Mouse (Mus musculus) heart, postnatal 25 days (tissue): ENCODE data around the gene Stx18. TPM values are rescaled to one million over a fixed set of nuclear protein-coding genes. Genes with fewer than 3 reads are reported as not detected.

Experiments used
- DNase-seq: peaks from one replicate; pipeline ENCODE4 v3.0.0; 2022; ENCODE audit warnings: low spot score
- intact Hi-C: fragments of 180-260 bp; cut with DNase I; formaldehyde crosslinking; loops from one replicate; pipeline ENCODE4 v1.15.1; 2025
- total RNA-seq, 2 experiments: library from RNA; stranded (reverse); gene quantifications; 2 replicates each; pipeline ENCODE4 v1.2.3; 2021

Gene Stx18
- total RNA-seq, 2 experiments from 2014 or later = 15.0 to 16.4 TPM

GRCm38 (mm10) chr5:38076326-38076725 lies 37.8 kb downstream of the Stx18 start:
- intact Hi-C loops = no loop called here

GRCm38 (mm10) chr5:38078575-38078974 lies 40.0 kb downstream of the Stx18 start:
- intact Hi-C loops = no loop called here
- no peak for DNase-seq

More at GRCm38 (mm10) chr5:38076326-38076725, 37.8 kb downstream of the Stx18 start:
- DNase-seq = no peak

- intact Hi-C loops = loop anchor here (10.0 kb wide), 1 partner anchor 176 kb away; no protein-coding TSS in a partner anchor
- DNase-seq = no peak
Observed at GRCm38 (mm10) chr5:38080472-38080871, 41.9 kb downstream of the Stx18 start.

- no peak for DNase-seq
- intact Hi-C loops = loop anchor here (10.0 kb wide), 1 partner anchor 178 kb away; no protein-coding TSS in a partner anchor
Observed at GRCm38 (mm10) chr5:38082589-38082988, 44.0 kb downstream of the Stx18 start.

GRCm38 (mm10) chr5:38083362-38083761 lies 44.8 kb downstream of the Stx18 start:
- no peak for DNase-seq
- intact Hi-C loops = loop anchor here (10.0 kb wide), 1 partner anchor 179 kb away; no protein-coding TSS in a partner anchor

- DNase-seq = no peak
Observed at GRCm38 (mm10) chr5:38084616-38085015, 46.1 kb downstream of the Stx18 start.

GRCm38 (mm10) chr5:38085561-38086392 lies 47.2 kb downstream of the Stx18 start:
- intact Hi-C loops = loop anchor here (5.0 to 10.0 kb wide), 2 partner anchors 181 to 263 kb away; partner anchors contain the start of gene Msx1

More at GRCm38 (mm10) chr5:38084616-38085015, 46.1 kb downstream of the Stx18 start:
- intact Hi-C loops = loop anchor here (5.0 to 10.0 kb wide), 2 partner anchors 180 to 262 kb away; partner anchors contain the start of gene Msx1

GRCm38 (mm10) chr5:38090111-38090510 lies 51.6 kb downstream of the Stx18 start:
- no peak for DNase-seq
- intact Hi-C loops = loop anchor here (10.0 kb wide), 1 partner anchor 795 kb away; no protein-coding TSS in a partner anchor

More at GRCm38 (mm10) chr5:38085561-38086392, 47.2 kb downstream of the Stx18 start:
- DNase-seq = no peak

- intact Hi-C loops = loop anchor here (10.0 kb wide), 1 partner anchor 796 kb away; no protein-coding TSS in a partner anchor
- DNase-seq = no peak
Observed at GRCm38 (mm10) chr5:38090581-38090980, 52.0 kb downstream of the Stx18 start.

GRCm38 (mm10) chr5:38091046-38091965 lies 52.8 kb downstream of the Stx18 start:
- DNase-seq = no peak
- intact Hi-C loops = loop anchor here (10.0 kb wide), 1 partner anchor 797 kb away; no protein-coding TSS in a partner anchor

GRCm38 (mm10) chr5:38091966-38092304 lies 53.4 kb downstream of the Stx18 start:
- intact Hi-C loops = loop anchor here (10.0 kb wide), 1 partner anchor 797 kb away; no protein-coding TSS in a partner anchor
- no peak for DNase-seq

GRCm38 (mm10) chr5:38094331-38094730 lies 55.8 kb downstream of the Stx18 start:
- no peak for DNase-seq
- intact Hi-C loops = loop anchor here (10.0 kb wide), 1 partner anchor 800 kb away; no protein-coding TSS in a partner anchor

- intact Hi-C loops = loop anchor here (2.0 to 10.0 kb wide), 2 partner anchors 99 to 803 kb away; no protein-coding TSS in a partner anchor
Observed at GRCm38 (mm10) chr5:38097501-38098093, 59.1 kb downstream of the Stx18 start.

GRCm38 (mm10) chr5:38099139-38099676 lies 60.7 kb downstream of the Stx18 start:
- intact Hi-C loops = loop anchor here (10.0 kb wide), 1 partner anchor 804 kb away; no protein-coding TSS in a partner anchor
- DNase-seq = no peak

More at GRCm38 (mm10) chr5:38097501-38098093, 59.1 kb downstream of the Stx18 start:
- no peak for DNase-seq

- no peak for DNase-seq
- intact Hi-C loops = no loop called here
Observed at GRCm38 (mm10) chr5:38102945-38103344, 64.4 kb downstream of the Stx18 start.

- DNase-seq = no peak
- intact Hi-C loops = no loop called here
Observed at GRCm38 (mm10) chr5:38106080-38106697, 67.6 kb downstream of the Stx18 start.

GRCm38 (mm10) chr5:38106807-38107206 lies 68.3 kb downstream of the Stx18 start:
- no peak for DNase-seq
- intact Hi-C loops = no loop called here

- no peak for DNase-seq
- intact Hi-C loops = no loop called here
Observed at GRCm38 (mm10) chr5:38114526-38114925, 76.0 kb downstream of the Stx18 start.

GRCm38 (mm10) chr5:38117056-38117455 lies 78.5 kb downstream of the Stx18 start:
- DNase-seq = no peak
- intact Hi-C loops = no loop called here
